Mouse (Mus musculus) lung, postnatal 36 days (tissue): ENCODE results near the gene Ccdc158.
A peak's percentile ranks its signal among the peaks of the same experiment; 100 is the strongest.

Source experiments
- DNase-seq: peaks from one replicate; pipeline ENCODE4 v3.0.0; 2022; ENCODE audit warnings: mixed read lengths

Ccdc158 gene

DNA sequence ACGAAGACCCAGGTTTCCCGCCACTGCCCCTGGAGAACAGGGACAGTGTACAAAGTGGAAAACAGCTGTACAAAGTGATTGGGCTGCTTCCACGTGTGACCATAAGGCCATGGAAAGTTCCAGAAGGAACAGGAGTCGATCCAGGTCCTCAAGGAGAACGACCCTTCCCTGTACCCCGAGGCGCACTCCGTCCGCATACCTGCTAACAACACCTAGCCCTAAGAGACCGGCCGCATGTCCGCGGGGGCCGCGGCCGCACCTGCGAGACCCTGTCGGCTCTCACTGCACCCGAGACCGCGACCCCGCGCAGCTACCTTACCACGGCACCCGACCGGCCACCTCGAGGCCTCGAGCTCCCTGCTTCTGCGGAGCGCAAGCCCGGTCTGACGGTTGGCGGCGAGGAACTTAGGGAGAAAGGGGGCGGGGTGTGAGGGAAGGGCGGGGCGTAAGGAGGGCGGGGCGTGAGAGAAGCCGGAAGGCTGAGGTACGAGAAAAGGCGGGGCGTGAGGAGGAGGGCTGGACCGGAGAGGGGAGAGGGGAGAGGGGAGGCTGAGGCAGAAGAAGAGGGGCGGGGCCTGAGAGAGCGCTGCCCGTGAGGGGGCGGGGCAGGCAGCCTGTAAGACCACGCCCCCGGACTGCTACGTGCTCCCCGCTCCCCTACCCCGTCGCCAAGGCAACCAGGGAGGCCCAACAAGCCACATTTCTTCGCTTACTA is at the start of gene Ccdc158:
Gene Ccdc158 (minus strand): TSS at position 413 of the 715 bp plus-strand sequence.
- DNase-seq: peak; percentile 85

DNA sequence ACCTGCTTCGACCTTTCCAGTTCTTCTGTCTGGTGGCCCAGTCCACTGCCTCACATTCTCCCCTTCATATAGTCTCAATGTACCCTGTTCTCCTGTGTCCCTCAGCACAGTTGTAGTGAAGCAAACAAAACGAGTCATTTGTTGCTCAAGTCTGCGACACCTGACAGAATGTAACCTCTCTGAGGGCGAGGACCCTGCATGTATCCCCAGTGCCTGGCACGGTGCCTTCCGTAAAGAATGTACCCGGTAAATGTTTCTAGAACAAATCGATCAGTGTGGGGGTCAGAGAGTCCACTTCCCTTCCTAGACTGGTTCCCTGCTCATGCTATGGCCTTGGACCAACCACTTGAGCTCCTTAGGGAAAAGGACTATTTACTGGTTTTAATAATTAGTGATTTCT is 46.5 kb upstream of the Ccdc158 start:
- DNase-seq: no peak

DNA sequence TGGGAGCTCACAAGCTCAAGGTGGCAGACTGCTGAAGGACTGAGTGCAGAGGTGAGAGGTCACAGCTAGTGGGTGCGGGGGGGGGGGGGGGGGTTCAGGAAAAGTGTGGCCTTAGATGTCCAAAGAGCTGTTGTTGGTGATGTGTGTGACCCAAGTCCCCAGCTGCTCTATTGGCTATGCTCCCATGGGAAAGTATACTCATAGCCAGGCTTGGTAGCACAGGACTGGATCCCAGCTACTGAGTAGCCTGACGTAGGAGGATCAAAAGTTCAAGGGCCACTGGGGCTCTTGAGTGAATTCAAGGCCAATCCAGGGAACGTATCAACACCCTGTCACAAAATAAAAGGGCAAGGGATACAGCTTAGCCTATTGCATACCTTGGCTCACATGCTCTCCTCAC is 43.8 kb upstream of the Ccdc158 start:
- peak; percentile 84 for DNase-seq

DNA sequence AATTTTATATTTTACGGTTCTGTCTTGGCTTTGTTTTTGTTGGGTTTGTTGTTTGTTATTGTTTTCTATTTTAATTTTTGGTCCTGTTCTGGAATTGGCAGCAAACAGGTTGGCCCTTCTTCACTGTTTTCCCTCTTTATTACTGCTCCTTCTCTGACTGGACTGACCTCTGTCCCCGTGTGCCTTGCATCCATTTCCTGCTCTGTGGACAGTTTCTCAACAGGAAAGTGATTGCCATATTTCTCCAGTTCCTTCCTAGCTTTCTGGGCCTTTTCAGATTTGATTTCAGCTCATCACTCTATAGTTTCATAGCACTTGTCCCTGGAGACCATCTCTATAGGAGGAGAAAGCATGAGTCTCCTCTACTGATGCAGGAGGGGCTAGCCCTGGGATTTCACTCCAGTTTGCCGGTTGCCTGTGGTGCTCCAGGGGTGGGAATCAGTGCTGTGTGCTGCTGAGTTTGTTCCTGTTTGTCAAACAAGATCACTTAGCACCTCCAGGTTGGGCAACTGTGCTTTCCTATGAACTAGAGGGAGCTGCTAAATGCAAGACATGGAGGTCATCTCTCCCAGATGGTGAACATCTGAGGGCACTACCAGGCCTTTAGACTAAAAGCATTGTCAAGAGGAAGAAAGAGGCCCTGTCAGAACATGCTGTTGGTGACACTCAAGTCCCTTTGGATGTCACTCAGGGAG is 42.7 kb upstream of the Ccdc158 start:
- DNase-seq: peak; percentile 75

DNA sequence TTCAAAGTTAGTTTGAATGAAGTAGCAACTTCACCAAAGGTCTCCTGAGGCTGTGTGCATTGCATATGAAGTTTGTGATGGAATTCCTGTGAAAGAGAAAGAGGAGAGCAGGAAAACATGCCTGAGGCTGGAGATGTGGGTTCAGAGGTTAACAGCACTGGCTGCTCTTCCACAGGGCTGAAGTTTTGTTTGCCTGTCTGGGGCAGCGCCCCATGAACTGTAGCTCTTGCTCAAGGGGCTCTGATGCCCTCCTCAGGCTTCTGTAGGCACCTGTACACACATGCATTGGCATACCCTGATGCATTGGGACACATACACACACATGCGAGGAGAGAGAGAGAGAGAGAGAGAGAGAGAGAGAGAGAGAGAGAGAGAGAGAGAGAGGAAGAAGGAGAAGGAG is 40.8 kb upstream of the Ccdc158 start:
- no peak for DNase-seq

DNA sequence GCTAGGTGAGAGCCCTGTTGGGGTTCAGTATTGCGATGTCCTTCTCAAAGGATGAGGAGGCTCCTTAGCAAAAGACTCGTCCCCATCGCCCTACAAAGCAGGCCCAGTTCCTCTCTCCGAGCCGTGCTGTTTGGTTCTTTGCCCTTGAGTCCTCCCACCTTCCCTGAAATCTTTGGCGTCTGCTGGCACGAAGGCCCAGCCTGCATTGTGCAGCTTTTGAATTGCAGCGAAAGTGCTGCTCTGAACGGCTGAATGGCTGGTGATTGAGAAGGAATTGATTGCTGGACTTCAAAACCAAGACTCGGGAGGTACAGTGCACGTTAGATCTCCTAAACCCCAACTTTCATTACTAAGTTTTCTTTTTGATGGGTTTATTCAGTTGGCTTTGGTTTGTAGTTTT is 40.2 kb upstream of the Ccdc158 start:
- DNase-seq: no peak

DNA sequence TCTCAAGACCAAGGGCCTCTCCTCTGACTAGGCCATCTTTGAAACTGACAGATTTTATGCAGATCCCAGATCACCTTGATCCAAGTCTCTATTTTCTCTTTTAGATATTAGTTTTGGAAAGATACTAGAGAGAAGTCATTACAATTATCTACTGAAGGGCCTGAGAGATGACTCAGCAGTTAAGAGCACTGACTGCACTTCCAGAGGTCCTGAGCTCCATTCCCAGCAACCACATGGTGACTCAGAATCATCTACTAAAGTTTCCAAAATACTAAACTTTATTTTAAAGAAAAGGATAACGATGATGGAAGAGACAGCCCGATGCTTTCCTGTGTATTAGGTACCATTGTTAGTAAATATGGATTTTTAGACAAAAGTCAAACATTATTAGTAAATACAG is 39.8 kb upstream of the Ccdc158 start:
- DNase-seq: no peak

DNA sequence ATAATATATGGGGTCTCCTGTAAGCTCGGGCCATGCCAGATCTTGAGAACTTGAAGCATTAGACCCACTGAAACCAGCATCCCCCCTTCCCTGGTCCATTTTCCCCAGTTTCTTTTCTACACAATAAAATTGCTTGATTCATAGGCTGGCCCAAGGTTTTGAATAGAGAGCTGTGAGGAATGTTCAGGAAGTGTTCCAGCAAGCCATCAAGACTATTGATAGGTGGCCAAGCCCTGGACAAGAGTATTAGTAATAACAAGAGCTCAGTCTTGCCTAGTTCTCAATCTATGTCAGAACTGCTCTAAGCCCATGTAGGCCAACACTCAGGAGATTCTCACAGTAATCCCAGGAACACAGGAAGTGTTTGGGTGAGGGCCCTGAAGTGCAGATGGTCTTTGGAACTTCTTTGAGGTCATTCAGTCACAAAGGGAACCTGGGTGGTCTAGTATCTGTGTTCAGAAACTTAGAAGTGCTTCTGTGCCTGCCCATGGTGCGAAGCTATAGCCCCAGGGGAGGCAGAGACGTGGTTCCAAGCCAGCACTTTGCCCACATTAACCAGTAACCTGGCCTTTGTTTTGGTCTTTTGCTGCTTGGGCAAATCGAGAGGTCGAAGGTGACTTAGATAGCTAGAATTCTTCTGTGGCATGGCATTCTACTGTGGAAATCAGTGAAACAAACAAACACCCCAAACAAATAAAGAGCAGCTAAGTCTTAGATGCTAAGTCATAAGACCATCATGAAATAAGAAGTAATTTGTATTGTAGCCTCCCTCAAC is 37.7 kb upstream of the Ccdc158 start:
- peak; percentile 41 for DNase-seq

DNA sequence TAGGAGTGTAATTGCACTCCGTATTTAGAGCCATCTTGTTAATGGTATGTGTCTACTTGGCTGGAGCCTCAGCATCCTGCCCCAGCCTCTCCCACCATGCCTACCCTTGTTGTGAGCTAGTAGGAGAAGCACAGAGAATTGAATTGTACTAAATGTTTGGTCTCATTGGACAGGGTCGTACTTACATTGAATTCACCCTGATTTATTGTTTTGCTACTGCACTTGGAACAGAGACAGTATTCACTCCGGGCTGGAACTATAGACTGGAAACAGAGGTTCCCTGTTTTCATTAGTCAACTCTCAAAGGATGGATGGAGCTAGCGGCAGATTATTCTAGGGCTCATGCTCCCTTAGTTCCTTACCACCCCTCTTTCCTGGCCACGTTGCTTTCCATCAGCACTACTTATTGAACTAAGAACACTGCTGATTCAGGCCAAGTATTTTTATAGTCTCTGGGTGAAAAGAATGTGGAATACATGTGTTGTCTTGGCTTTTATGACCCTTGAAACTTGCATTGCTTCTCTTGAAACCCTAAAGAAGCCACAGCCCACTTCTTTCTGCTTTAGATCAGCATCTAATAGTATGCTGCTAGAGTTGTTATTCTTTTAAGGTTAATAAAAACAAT is 36.7 kb upstream of the Ccdc158 start:
- no peak for DNase-seq

DNA sequence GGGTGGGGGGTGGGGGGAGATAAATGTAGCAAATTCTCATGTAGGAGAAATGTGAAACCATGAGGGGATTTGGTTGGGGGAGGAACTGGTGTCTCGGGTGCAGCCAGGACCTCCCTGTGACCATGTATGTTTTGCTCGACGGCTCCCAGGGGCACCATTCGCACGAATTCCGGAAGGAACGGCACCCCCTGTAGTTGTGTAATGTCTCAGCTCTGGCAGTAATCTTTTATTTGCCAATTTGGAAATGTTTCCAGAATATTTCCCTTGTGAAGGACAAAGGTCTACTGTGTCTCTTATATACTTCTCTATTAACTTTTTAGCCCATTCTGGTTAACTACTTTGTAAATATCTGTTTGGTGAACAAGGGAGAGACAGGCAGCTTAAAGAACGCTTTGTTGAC is 35.7 kb upstream of the Ccdc158 start:
- peak; percentile 33 for DNase-seq

DNA sequence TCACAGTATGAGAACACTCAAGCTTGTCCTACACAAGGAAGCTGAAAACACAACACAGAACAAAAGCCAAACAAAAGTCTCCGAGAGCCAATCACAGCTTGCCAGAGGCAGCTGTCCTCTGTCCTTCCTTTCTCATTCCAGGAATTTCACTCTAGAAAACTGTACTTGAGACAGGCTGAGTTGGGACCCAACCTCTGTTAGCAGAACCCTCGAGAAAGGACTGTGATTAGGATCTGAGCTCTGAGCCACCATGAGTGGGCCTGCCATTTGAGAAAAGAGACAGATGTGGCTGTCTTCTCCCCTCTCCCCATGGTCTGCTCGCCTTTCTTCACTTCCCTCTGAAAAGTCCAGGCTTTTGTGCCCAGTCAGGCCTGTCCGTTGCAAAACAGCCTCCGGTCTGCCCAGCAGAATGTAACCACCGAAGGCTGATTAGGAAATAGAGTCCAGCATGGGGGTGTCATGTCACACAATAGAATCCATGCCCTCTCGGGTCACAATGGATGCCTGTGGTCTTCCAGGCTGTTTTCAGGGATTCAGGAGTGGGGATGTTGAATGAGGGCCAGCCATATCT is 32.9 kb upstream of the Ccdc158 start:
- peak; percentile 60 for DNase-seq

DNA sequence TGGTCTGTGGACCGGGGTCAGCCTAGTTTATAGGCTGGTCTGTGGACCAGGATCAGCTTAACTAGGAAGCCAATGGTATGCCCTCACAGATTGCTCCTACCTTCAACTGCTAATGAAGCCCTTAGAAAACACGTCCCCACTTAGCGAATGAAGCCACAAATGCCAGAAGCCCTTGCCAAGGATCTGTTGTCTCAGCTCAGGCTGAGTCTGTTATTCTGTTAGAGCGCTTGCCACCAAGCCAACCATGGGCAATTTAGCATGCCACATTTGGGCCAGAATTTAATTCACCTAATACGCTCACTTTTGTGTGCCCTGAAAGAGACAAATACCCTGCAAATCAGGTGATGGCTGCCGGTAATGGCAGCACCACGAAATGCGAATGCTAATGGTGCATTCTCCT is 28.6 kb upstream of the Ccdc158 start:
- DNase-seq: no peak

DNA sequence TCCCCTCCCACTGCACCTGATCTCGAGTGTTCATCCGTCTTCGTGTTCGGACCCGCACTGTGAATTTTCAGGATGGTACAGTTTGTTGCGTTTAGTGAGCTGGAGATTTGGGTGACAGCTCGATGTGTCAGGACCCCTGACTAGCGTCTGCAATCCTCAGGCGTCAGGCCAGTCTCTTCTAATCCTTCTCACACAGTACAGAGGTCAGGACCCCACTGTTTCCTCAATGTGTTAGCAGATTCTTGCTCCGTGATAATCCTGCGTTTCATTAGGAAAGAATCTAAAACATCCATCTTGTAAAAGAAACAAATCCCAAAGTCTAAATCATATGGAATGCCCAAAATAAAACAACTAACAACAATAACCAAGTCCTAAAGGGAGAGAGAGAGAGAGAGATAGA is 26.7 kb upstream of the Ccdc158 start:
- DNase-seq: peak; percentile 48

DNA sequence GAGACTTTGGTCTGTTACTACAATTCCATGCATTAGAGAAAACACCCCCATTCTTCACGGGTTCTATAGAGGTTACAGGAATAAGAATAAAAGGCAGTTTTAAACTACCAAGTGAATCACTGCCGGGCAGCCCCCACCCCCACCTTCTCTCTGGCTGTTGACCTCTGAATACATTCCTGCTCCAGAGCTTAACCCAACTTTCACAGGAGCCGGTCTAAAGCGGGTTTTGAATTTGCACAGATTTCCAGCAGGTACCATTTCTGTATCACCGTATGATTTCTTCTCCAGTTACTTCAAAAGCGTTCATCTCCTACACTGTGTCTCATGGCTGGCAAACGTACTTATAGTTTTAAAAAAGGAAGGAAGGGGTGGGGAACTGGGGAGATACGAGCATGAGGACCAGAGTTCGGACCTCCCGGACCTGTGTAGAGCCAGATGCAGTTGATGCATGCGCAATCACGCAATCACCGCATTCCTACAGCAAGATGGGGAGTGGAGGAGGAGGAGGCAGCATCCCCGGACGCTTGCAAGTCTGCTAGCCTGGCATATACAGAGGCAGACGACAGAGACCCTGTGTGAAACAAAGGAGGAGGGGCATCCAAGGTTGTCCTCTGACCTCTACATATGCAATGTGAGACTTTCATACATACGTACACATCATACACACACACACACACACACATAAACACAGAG is 23.9 kb upstream of the Ccdc158 start:
- DNase-seq: no peak

DNA sequence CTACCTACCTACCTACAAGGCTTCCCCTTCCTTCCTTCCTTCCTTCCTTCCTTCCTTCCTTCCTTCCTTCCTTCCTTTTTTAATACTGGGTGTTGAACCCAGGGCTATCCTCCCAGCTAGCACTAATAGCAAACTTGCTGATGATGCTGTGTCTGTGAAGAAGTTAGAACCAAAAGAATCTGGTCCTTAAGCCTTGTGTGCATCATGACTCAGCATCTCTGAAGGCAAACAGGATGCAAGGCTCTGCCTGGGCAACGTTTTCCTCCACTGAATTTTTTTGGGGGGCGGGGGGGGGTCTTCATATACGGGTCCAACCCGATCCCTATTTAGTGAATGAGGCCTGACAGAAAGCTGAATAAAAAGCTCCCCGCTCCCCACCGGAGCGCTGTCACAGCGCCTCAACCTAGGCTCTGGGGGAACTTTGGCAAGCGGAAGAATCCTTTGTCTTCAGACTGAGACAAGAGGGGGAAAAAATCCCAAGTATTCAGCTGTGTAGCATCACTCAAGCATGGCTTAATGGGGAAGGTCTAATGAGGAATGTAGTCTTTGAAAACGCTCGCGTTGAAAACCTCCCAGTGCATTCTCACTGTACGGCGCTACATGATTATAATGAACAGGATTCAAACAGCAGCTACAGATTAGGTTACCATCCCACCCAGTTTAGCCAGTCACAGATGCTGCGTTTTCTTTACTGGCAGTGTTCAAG is 23.2 kb upstream of the Ccdc158 start:
- no peak for DNase-seq

DNA sequence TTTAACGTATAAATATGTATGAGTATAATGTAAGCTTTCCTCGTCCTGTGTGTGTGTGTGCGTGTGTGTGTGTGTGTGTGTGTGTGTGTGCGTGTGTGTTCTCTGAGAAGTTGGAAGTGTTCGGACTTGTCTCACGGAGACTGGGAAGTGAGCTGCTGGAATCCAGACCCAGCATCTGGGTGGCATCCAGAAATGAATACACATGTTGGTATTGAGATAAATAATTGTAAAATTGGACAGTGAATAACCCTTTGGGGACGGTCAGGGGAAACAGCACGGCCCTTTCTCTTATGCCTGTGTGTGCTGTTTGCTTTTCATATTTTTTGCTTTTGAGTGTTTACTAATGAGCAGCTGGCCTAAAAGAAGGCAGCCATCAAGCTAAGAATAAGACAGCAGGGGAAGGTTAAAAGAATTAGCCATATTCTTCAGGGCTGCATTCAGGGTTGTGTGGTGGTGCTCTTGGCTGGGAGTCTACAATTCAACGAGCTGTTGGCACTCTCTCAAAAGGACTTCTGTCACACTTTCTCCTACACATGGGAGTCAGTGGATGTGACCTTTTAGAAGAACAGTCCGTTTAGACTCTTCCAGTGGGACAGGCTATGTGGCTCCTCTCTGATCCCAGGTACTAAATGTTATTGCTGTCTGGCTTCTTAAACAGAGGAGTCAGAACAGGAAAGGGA is 19.4 kb upstream of the Ccdc158 start:
- DNase-seq: peak; percentile 49

DNA sequence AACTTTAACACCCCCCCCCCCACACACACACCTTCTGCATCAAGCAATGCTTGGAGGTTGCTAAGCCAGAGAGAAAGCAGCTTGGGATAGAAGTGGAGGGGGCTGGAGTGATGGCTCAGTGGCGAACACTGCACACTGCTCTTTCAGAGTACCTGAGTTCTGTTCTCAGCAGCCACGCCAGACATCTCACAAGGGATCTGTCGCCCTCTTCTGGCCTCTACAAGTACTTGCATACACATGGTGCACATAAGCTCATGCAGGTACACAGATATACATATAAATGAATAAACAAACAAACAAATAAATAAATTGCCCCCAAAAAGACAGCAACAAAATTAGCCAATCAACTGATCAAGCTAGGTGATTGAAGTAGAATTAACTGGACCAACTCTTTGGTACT is 18.7 kb upstream of the Ccdc158 start:
- DNase-seq: no peak

DNA sequence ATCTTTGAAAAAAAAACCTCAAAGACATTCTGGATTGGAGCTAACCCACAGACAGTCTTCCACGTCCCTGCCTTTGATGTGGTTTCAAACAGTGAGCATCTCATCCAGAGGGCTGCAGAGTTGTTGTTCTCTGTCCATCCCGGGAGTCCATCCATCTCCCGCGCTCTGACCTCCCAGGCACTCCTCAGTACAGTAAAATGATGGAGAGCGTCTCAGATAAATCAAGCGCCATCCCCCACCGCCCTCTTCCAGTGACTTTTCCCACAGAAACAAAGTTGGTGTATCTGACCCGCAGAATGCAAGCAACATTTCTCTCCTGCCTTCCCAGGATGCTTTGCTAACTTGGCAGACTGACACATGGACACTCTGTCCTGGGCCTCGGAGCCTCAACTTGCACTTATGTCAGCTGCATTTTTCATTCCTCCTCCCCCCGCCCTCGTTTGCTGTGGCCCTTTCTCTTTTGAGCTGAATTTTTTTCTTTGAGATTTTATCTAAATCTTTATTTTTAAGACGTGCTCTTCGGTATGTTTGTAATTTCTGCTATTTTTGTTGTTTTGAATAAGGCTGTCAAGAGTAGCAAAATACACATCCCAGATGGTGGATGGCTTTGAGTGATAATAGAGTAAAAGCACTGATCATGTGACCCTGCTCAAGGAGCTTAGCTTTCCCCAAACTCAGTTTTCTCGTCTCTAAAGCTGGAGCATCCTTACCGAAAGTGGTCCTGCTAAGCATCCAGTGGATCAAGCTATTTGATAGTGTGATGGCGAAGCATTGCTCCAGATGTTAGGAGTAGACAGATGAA is 17.3 kb upstream of the Ccdc158 start:
- peak; percentile 79 for DNase-seq

DNA sequence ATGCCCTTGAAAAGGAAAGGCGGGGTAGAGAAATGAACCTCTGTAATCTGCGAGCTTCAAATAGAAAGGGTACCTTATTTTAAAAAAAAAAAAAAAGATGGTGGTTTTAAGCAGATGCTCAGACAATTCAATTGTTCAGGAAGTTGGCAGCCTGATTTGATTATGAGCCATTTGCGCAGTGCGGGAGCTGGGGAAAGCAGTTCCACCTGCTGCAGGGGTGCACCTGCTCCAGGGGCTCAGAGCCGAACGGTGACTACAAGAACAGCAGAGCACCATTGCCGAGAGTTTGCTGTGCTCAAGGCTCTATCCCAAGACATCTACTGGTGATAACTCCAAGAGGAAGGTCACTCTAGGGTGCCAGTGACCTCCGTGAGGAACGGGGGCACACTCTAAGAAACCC is 13.5 kb upstream of the Ccdc158 start:
- no peak for DNase-seq

DNA sequence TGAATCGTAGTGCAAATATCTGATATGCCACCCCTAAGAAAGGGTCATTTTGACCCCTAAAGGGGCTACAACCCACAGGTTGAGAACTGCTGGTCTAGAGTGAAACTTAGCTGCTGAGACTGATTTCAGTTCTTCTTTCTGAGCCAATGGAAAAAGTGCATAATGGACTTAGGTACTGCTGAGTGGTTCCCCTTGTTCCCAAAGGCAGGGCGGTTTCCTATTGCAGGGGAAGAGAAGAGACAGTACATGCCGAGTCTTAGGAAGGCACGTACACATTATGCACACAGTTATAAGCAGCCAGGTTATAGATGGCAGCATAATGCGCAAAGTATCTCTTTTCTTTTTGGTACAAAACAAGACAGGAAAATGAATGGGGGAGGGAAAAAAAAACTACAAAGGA is 13.1 kb upstream of the Ccdc158 start:
- no peak for DNase-seq
